ENCODE assay signal across 8 mouse cellular contexts in genomic region chr6:121130039-121130705, GRCm38 (mm10). TPM values are rescaled to one million over a fixed set of nuclear protein-coding genes. Genes with fewer than 3 reads are reported as not detected.
A peak's percentile ranks its signal among the peaks of the same experiment; 100 is the strongest.
DNase-seq lines count a peak whose midpoint lies in the region; ATAC-seq and TF ChIP-seq lines count a peak whose summit lies in the region.

No protein-coding gene starts in this region.

- no peaks in the 10 kb centered on the region for H3K9me3 ChIP-seq in hindbrain, embryonic 14.5 days (ENCODE audit: control insufficient read depth, low read length)

- H3K9ac ChIP-seq in hindbrain, embryonic 14.5 days: peak overlapping the region; percentile 69

- H3K27ac ChIP-seq in hindbrain, embryonic 14.5 days: peak overlapping the region; percentile 90

- H3K4me1 ChIP-seq in hindbrain, embryonic 14.5 days (replicated peaks; ENCODE audit: control insufficient read depth, insufficient read depth, low read length): peaks cover 22% of the 10 kb centered on the region

- WGBS in hindbrain, embryonic 14.5 days: under 1% methylated on average over 32 of the region's 32 CpGs

- H3K27me3 ChIP-seq in Patski: no peaks in the 10 kb centered on the region
- H3K27me3 ChIP-seq in hindbrain, embryonic 14.5 days (ENCODE audit: control insufficient read depth, insufficient read depth, low read length): no peaks in the 10 kb centered on the region

- peak overlapping the region; percentile 60 for H3K4me2 ChIP-seq in hindbrain, embryonic 14.5 days (replicated peaks)

- no peak for DNase-seq in Patski (ENCODE audit: low read depth, low spot score)
- peak; percentile 94 for DNase-seq in cerebellum, postnatal 14 days
- DNase-seq in frontal cortex, postnatal 25 days (ENCODE audit: low spot score in 2 of 2): peak; percentile 83 to 87
- peak; percentile 93 for DNase-seq in hindbrain, embryonic 14.5 days (ENCODE audit: low spot score)
- peak; percentile 82 to 86 for DNase-seq in layer of hippocampus, postnatal 25 days (ENCODE audit: extremely low spot score in 1 of 2, low spot score in 1 of 2)
- peak; percentile 85 for DNase-seq in lung, postnatal 14 days
- DNase-seq in retina, embryonic 14.5 days (ENCODE audit: low spot score): peak; percentile 93
- DNase-seq in thymus, postnatal 36 days: peak; percentile 80 to 84

- CTCF ChIA-PET in Patski (lab: Charles Lee): interaction anchor here (0.6 to 2.4 kb wide), 13 partner anchors 10 to 227 kb away, joined by 3 to 25 read pairs (median 3); no protein-coding TSS in a partner anchor

- peak; percentile 96 for TF ChIP-seq CTCF in Patski (IDR thresholded peaks at IDR 0.05)

- peak overlapping the region; percentile 48 for H3K4me3 ChIP-seq in hindbrain, embryonic 14.5 days (replicated peaks; ENCODE audit: low read length)

- peak; percentile 80 for ATAC-seq in Patski
- ATAC-seq in hindbrain, embryonic 14.5 days (ENCODE audit: low FRiP score): peak; percentile 91

- POLR2A ChIA-PET in Patski (lab: Charles Lee): no interaction called here

- in situ Hi-C loops in Patski (cut with MboI; ENCODE audit: low pct_unique_long_range_greater_than_20kb): loop anchor here (5.0 kb wide), 1 partner anchor 47 kb away; no protein-coding TSS in a partner anchor

- H3K36me3 ChIP-seq in hindbrain, embryonic 14.5 days (replicated peaks; ENCODE audit: control insufficient read depth, insufficient read depth): no peaks in the 10 kb centered on the region

RNA-seq across cellular contexts. Expression of gene Mical3, which starts 0.6 kb away (rescaled TPM):
- 47.3 TPM for polyA plus RNA-seq in Patski (2021)
- 44.6 and 49.4 TPM in 2 replicates for polyA plus RNA-seq in hindbrain, embryonic 14.5 days (2014; fragmentation: Nextera tagmentation; extraction: Ambion mirVana)
- 10 to 100 TPM; 75.0 to 88.0 TPM for total RNA-seq in layer of hippocampus, postnatal 25 days (2021)

RNA-seq across cellular contexts. Expression of gene Pex26, which starts 53.3 kb away (rescaled TPM):
- 22.1 TPM for polyA plus RNA-seq in Patski (2021)
- 13.9 and 15.2 TPM in 2 replicates for polyA plus RNA-seq in hindbrain, embryonic 14.5 days (2014; fragmentation: Nextera tagmentation; extraction: Ambion mirVana)
- 10 to 100 TPM; 11.0 to 11.9 TPM for total RNA-seq in layer of hippocampus, postnatal 25 days (2021)
